Mouse (Mus musculus): Measurements from ENCODE around the gene Crebbp. TPM values are rescaled to one million over a fixed set of nuclear protein-coding genes. Genes with fewer than 3 reads are reported as not detected.

Crebbp gene
- polyA plus RNA-seq, 1 experiment: 43.4 TPM

GRCm38 (mm10) chr16:4074836-4075235 is 139.0 kb downstream of the Crebbp start:
- Histone ChIP-seq H3K4me1 (ENCODE audit: control insufficient read depth, insufficient read depth, low read length) (no peaks in the 10 kb centered on the region), H3K4me3 (replicated peaks; ENCODE audit: extremely low read depth, low read depth, low read length) (no peak overlapping the region)
- TF ChIP-seq CTCF (IDR thresholded peaks at IDR 0.05; ENCODE audit: insufficient read depth, low read length): no peak
- TF ChIP-seq POLR2A (IDR thresholded peaks at IDR 0.05; ENCODE audit: borderline replicate concordance, extremely low read depth, low read depth, low read length): no peak
- WGBS: 57% methylated on average over 3 of the region's 3 CpGs
- DNase-seq: no peak

GRCm38 (mm10) chr16:4074297-4074696 is 139.5 kb downstream of the Crebbp start:
- no peak for TF ChIP-seq POLR2A (IDR thresholded peaks at IDR 0.05; ENCODE audit: borderline replicate concordance, extremely low read depth, low read depth, low read length)
- TF ChIP-seq CTCF (IDR thresholded peaks at IDR 0.05; ENCODE audit: insufficient read depth, low read length): no peak
- WGBS: 66% methylated on average over 6 of the region's 6 CpGs
- Histone ChIP-seq H3K4me3 (replicated peaks; ENCODE audit: extremely low read depth, low read depth, low read length) (no peak overlapping the region), H3K4me1 (ENCODE audit: control insufficient read depth, insufficient read depth, low read length) (no peaks in the 10 kb centered on the region)
- no peak for DNase-seq

- TF ChIP-seq CTCF (IDR thresholded peaks at IDR 0.05; ENCODE audit: insufficient read depth, low read length): peak; percentile 87
- TF ChIP-seq POLR2A (IDR thresholded peaks at IDR 0.05; ENCODE audit: borderline replicate concordance, extremely low read depth, low read depth, low read length): no peak
- DNase-seq: peak; percentile 48
- 44% methylated on average over 8 of the region's 8 CpGs for WGBS
- Histone ChIP-seq H3K4me3 (replicated peaks; ENCODE audit: extremely low read depth, low read depth, low read length) (no peak overlapping the region), H3K4me1 (ENCODE audit: control insufficient read depth, insufficient read depth, low read length) (no peaks in the 10 kb centered on the region)
Observed at GRCm38 (mm10) chr16:4068588-4068987, 145.2 kb downstream of the Crebbp start.

- H3K4me3 ChIP-seq (replicated peaks; ENCODE audit: extremely low read depth, low read depth, low read length): no peak overlapping the region
- no peak for DNase-seq
- TF ChIP-seq POLR2A (IDR thresholded peaks at IDR 0.05; ENCODE audit: borderline replicate concordance, extremely low read depth, low read depth, low read length) (no peak), CTCF (IDR thresholded peaks at IDR 0.05; ENCODE audit: insufficient read depth, low read length) (no peak)
- no peaks in the 10 kb centered on the region for H3K4me1 ChIP-seq (ENCODE audit: control insufficient read depth, insufficient read depth, low read length)
- WGBS: 78% methylated on average over 4 of the region's 4 CpGs
Observed at GRCm38 (mm10) chr16:4064945-4065344, 148.9 kb downstream of the Crebbp start.

GRCm38 (mm10) chr16:4053811-4054210 is 160.0 kb downstream of the Crebbp start:
- no peak for DNase-seq
- Histone ChIP-seq H3K4me3 (replicated peaks; ENCODE audit: extremely low read depth, low read depth, low read length) (no peak overlapping the region), H3K4me1 (ENCODE audit: control insufficient read depth, insufficient read depth, low read length) (no peaks in the 10 kb centered on the region)
- WGBS: 80% methylated on average over 3 of the region's 3 CpGs
- no peak for TF ChIP-seq POLR2A (IDR thresholded peaks at IDR 0.05; ENCODE audit: borderline replicate concordance, extremely low read depth, low read depth, low read length)
- TF ChIP-seq CTCF (IDR thresholded peaks at IDR 0.05; ENCODE audit: insufficient read depth, low read length): no peak

GRCm38 (mm10) chr16:4052601-4053000 is 161.2 kb downstream of the Crebbp start:
- no peak overlapping the region for H3K4me3 ChIP-seq (replicated peaks; ENCODE audit: extremely low read depth, low read depth, low read length)
- DNase-seq: no peak
- 93% methylated on average over 4 of the region's 4 CpGs for WGBS
- TF ChIP-seq CTCF (IDR thresholded peaks at IDR 0.05; ENCODE audit: insufficient read depth, low read length): no peak
- TF ChIP-seq POLR2A (IDR thresholded peaks at IDR 0.05; ENCODE audit: borderline replicate concordance, extremely low read depth, low read depth, low read length): no peak
- no peaks in the 10 kb centered on the region for H3K4me1 ChIP-seq (ENCODE audit: control insufficient read depth, insufficient read depth, low read length)

- TF ChIP-seq POLR2A (IDR thresholded peaks at IDR 0.05; ENCODE audit: borderline replicate concordance, extremely low read depth, low read depth, low read length) (no peak), CTCF (IDR thresholded peaks at IDR 0.05; ENCODE audit: insufficient read depth, low read length) (no peak)
- WGBS: 75% methylated on average over 4 of the region's 4 CpGs
Observed at GRCm38 (mm10) chr16:4045524-4045923, 168.3 kb downstream of the Crebbp start.

GRCm38 (mm10) chr16:4044093-4044492 is 169.7 kb downstream of the Crebbp start:
- DNase-seq: no peak
- 94% methylated on average over 2 of the region's 2 CpGs for WGBS
- Histone ChIP-seq H3K4me1 (ENCODE audit: control insufficient read depth, insufficient read depth, low read length) (no peaks in the 10 kb centered on the region), H3K4me3 (replicated peaks; ENCODE audit: extremely low read depth, low read depth, low read length) (no peak overlapping the region)
- TF ChIP-seq POLR2A (IDR thresholded peaks at IDR 0.05; ENCODE audit: borderline replicate concordance, extremely low read depth, low read depth, low read length) (no peak), CTCF (IDR thresholded peaks at IDR 0.05; ENCODE audit: insufficient read depth, low read length) (no peak)

More at GRCm38 (mm10) chr16:4045524-4045923, 168.3 kb downstream of the Crebbp start:
- Histone ChIP-seq H3K4me3 (replicated peaks; ENCODE audit: extremely low read depth, low read depth, low read length) (no peak overlapping the region), H3K4me1 (ENCODE audit: control insufficient read depth, insufficient read depth, low read length) (no peaks in the 10 kb centered on the region)
- no peak for DNase-seq

- WGBS: 95% methylated on average over 4 of the region's 4 CpGs
- TF ChIP-seq CTCF (IDR thresholded peaks at IDR 0.05; ENCODE audit: insufficient read depth, low read length): no peak
- no peak for TF ChIP-seq POLR2A (IDR thresholded peaks at IDR 0.05; ENCODE audit: borderline replicate concordance, extremely low read depth, low read depth, low read length)
- no peaks in the 10 kb centered on the region for H3K4me1 ChIP-seq (ENCODE audit: control insufficient read depth, insufficient read depth, low read length)
- no peak overlapping the region for H3K4me3 ChIP-seq (replicated peaks; ENCODE audit: extremely low read depth, low read depth, low read length)
- DNase-seq: no peak
Observed at GRCm38 (mm10) chr16:4041646-4042045, 172.2 kb downstream of the Crebbp start.

GRCm38 (mm10) chr16:4040206-4040605 is 173.6 kb downstream of the Crebbp start:
- Histone ChIP-seq H3K4me1 (ENCODE audit: control insufficient read depth, insufficient read depth, low read length) (no peaks in the 10 kb centered on the region), H3K4me3 (replicated peaks; ENCODE audit: extremely low read depth, low read depth, low read length) (no peak overlapping the region)
- TF ChIP-seq CTCF (IDR thresholded peaks at IDR 0.05; ENCODE audit: insufficient read depth, low read length): no peak
- no peak for TF ChIP-seq POLR2A (IDR thresholded peaks at IDR 0.05; ENCODE audit: borderline replicate concordance, extremely low read depth, low read depth, low read length)
- no peak for DNase-seq
- 89% methylated on average over 5 of the region's 5 CpGs for WGBS

Measured in lung, adult 2 months (tissue).